Mouse (Mus musculus) hindbrain, embryonic 10.5 days (tissue): ENCODE measurements at regions not wholly inside any gene's neighbourhood (a gene's known extent, or its start where the extent isn't known, plus 50 kb on each side); places are given as distances from the start of the nearest gene placed in this dataset.

Source experiments
- DNase-seq: peaks from one replicate; pipeline ENCODE4 v3.0.0-alpha.2; 2017; ENCODE audit warnings: low spot score
- H3K27ac ChIP-seq: fragments of 300-500 bp; sonication (generic); 2 replicates; pipeline ENCODE4 v1.5.1; 2016; ENCODE audit warnings: mild to moderate bottlenecking, moderate library complexity
- H3K27me3 ChIP-seq: fragments of 300-500 bp; sonication (generic); 2 replicates; pipeline ENCODE4 v1.6.1; 2016; ENCODE audit warnings: mild to moderate bottlenecking; ENCODE audit not compliant: poor library complexity, insufficient read depth, severe bottlenecking
- H3K36me3 ChIP-seq: fragments of 300-500 bp; sonication (generic); 2 replicates; pipeline ENCODE4 v1.6.1; 2016; ENCODE audit warnings: mild to moderate bottlenecking, moderate library complexity
- H3K4me1 ChIP-seq: fragments of 300-500 bp; sonication (generic); replicated peaks from 2 replicates; pipeline ENCODE4 v1.6.1; 2016; ENCODE audit warnings: mild to moderate bottlenecking
- H3K4me3 ChIP-seq: fragments of 300-500 bp; sonication (generic); 2 replicates; pipeline ENCODE4 v1.5.1; 2016; ENCODE audit warnings: mild to moderate bottlenecking, moderate library complexity
- H3K9me3 ChIP-seq: fragments of 300-500 bp; sonication (generic); 2 replicates; pipeline ENCODE4 v1.6.1; 2016; ENCODE audit warnings: mild to moderate bottlenecking, moderate library complexity
- WGBS: fragments of 180-500 bp; shearing (Covaris S2); methylation state at CpG from one replicate; pipeline ENCODE4 v1.1.7; 2016; 5-methylcytosine and 5-hydroxymethylcytosine counted together

DNA sequence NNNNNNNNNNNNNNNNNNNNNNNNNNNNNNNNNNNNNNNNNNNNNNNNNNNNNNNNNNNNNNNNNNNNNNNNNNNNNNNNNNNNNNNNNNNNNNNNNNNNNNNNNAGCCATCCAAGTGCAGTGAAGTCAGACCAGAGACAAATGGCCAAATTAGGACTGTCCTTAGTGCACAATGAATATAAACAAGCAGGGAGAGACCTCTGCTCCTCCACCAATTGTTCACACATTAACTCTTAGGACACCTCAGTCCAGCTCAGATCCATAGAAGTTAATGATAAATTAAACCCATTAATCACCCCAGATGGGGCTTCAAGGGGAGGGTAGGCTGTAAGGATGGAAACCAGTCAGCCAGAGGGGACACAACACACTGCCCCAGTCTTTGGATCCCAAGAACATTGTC is 223.2 kb upstream of the Eef2kmt start:
- Histone ChIP-seq H3K4me1 (peaks cover 20% of the 10 kb centered on the region), H3K27me3 (peaks cover 2% of the 10 kb centered on the region; the same call in 1 of the 2 replicates), H3K4me3 (no peak overlapping the region), H3K9me3 (no peaks in the 10 kb centered on the region), H3K36me3 (no peaks in the 10 kb centered on the region), H3K27ac (no peak overlapping the region)
- DNase-seq = no peak

DNA sequence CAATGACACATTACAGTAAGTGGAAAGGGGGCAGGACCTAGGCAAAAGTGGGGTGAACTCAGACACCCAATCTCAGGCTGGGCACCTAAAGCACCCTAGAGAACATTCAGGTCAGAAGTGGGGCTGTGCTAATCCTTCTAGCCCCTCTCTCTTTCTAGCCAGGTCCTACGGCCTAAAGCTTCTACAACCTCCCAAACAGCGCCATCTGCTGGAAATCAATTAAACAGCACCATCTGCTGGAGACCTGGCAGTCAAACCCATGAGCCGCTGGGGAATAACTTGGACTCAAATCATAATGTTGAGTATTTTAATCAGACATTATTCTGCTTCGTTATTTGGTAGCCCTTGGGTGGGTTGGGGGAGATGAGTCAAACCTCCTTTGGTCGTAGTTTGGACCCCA is 215.5 kb upstream of the Eef2kmt start:
- Histone ChIP-seq H3K36me3 (no peaks in the 10 kb centered on the region), H3K4me3 (no peak overlapping the region), H3K27me3 (0 out of 2 replicates have a peak, but pooled peaks cover 7% of the 10 kb centered on the region), H3K9me3 (no peaks in the 10 kb centered on the region), H3K27ac (no peak overlapping the region), H3K4me1 (peaks cover 26% of the 10 kb centered on the region)
- WGBS = 19% methylated on average over 5 of the region's 5 CpGs
- DNase-seq = peak; percentile 63

DNA sequence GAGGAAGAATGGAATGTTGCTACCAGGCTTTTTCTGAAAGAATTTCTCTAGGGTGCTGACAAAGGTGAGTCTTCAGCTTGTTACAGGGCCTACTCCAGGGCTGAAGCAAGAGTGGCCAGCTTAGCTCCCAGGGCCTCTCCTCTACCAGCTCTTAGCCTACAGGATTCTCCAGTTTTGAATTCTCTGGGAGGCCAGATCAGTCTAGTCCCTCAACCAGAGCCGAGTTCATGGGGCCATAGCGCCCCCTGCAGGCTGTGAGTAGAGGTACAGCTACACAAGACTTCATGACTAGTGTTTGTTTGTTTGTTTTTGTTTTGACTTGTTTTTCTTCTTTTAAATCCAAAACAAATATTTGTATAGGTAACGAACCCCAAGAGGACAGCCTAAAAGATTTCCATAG is 211.8 kb upstream of the Eef2kmt start:
- H3K4me3 ChIP-seq = no peak overlapping the region
- peak; percentile 33 for DNase-seq
- H3K27me3 ChIP-seq = 0 out of 2 replicates have a peak, but pooled peaks cover 1% of the 10 kb centered on the region
- no peaks in the 10 kb centered on the region for H3K9me3 ChIP-seq
- no peak overlapping the region for H3K27ac ChIP-seq
- WGBS = 9% methylated on average over 3 of the region's 3 CpGs
- no peaks in the 10 kb centered on the region for H3K36me3 ChIP-seq
- 0 out of 2 replicates have a peak, but pooled peaks cover 5% of the 10 kb centered on the region for H3K4me1 ChIP-seq

DNA sequence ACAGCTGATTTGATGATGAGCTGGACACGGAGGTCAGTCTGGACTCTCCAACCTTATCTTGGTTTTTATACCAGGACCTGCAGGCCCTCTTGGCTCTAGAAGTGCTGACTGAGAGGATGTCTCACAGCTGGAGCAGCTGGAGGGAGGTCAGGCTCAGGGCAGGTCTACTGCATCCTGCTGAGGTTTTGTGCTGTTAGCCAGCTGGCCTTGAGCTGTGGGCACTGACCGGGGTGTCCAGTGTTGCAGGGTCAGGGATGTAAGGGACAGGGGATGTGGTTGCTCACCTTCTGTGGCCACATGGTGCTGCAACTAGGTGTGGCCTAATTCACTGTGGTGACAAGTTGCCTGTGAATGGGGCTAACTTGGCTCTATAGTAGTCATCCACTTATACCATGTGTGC is 211.0 kb upstream of the Eef2kmt start:
- WGBS = 61% methylated on average over 2 of the region's 2 CpGs
- no peak for DNase-seq
- Histone ChIP-seq H3K27ac (no peak overlapping the region), H3K4me1 (0 out of 2 replicates have a peak, but pooled peaks cover 5% of the 10 kb centered on the region), H3K4me3 (no peak overlapping the region), H3K27me3 (no peaks in the 10 kb centered on the region), H3K36me3 (no peaks in the 10 kb centered on the region), H3K9me3 (no peaks in the 10 kb centered on the region)

DNA sequence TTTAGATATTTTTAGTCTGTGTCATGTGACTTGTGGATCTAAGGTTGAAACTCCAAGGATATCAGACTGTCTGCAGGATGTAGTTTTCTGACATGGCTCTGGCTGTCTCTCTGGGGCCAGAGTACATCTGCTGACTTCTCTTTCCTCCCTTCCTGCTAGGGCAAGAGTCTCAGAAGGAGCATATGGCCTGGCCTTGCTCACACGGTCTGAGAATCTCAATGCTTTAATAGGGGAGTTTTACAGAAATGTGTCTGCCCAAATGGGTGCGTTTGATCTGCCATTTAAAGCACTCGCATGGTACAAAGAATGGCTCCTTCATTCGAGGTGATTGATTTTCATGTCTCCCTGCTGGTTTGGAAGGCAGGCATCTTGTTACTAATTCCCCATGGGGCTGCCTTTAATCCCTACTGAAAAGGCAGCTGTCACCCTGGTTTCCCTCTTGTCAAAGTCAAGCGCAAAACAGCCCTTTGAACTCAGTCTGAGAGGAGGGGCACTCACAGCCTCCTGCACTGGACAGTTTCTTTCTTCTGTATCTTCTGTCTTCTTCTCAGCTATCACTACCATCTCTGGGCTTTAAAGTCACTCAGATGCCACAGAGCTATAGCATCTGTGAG is 199.7 kb upstream of the Eef2kmt start:
- H3K4me1 ChIP-seq = peaks cover 34% of the 10 kb centered on the region
- peak; percentile 26 for DNase-seq
- peaks cover 14% of the 10 kb centered on the region for H3K27me3 ChIP-seq
- WGBS = under 1% methylated on average over 5 of the region's 5 CpGs
- no peak overlapping the region for H3K4me3 ChIP-seq
- peak overlapping the region; percentile 41; the same call in 1 of the 2 replicates for H3K27ac ChIP-seq
- no peaks in the 10 kb centered on the region for H3K9me3 ChIP-seq
- H3K36me3 ChIP-seq = no peaks in the 10 kb centered on the region

DNA sequence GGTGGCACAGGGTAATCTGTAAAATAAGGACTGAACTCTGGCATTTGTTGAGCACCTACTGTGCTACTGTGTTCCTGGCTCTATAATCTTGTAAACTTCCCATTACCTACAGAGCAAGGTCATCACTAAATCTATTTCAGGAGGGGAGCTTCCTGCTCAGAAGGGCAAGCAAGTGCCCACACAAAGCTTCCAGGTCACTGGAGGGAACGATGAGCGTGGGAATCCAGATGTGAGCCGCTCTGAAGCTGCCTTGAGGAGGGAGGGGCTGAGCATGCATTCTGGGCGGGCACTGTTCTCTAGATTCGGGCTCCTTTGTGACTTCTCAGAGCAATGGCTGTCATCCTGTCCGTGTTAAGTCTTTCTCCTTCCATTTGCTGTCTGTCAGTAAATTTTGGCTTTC is 198.5 kb upstream of the Eef2kmt start:
- Histone ChIP-seq H3K36me3 (no peaks in the 10 kb centered on the region), H3K27ac (peak overlapping the region; percentile 64; the same call in 1 of the 2 replicates), H3K9me3 (no peaks in the 10 kb centered on the region), H3K4me1 (peaks cover 27% of the 10 kb centered on the region), H3K27me3 (peaks cover 14% of the 10 kb centered on the region), H3K4me3 (no peak overlapping the region)
- no peak for DNase-seq
- 17% methylated on average over 6 of the region's 6 CpGs for WGBS

DNA sequence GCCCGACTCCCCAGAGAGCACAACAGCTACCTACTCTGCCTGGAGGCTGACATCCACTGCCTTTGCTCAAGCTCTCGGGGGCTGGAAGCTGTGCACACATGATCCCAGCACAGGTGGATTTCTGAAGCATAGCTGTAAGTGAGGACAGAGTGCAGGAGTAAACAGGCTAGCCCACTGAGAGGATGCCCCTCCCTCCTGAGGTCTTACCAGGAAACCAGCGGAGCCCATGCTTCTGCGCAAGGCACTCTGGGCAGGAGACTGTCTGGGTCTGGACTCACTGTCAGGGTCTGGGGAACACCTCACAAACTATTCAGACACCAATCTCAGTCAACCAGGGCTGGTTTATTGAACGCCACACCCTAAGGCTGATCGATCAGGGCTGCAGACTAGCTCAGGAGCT is 197.2 kb upstream of the Eef2kmt start:
- H3K4me1 ChIP-seq = peaks cover 27% of the 10 kb centered on the region
- no peak overlapping the region; the same call in 1 of the 2 replicates for H3K27ac ChIP-seq
- no peaks in the 10 kb centered on the region for H3K9me3 ChIP-seq
- peaks cover 14% of the 10 kb centered on the region for H3K27me3 ChIP-seq
- WGBS = 79% methylated on average over 6 of the region's 6 CpGs
- no peak for DNase-seq
- no peaks in the 10 kb centered on the region for H3K36me3 ChIP-seq
- H3K4me3 ChIP-seq = no peak overlapping the region

DNA sequence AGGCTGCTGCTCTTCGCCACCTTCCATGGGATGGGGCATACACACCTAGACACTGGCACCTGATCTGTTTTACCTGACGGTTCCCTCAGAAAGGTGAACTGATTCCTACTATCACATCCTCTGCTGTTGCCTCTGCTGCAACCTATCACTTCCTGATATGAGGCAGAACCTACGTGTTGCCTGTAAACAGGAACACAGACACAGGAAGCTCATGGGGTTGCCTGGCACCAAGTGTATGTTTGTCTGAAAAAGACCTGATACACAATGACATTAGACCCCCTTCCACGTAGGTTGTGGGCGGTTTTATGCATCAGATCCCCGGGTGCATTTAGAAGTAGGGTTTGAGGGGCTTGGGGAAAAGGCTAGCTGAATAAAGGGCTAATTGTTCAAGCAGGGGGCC is 190.0 kb upstream of the Eef2kmt start:
- WGBS = 71% methylated on average over 6 of the region's 6 CpGs
- Histone ChIP-seq H3K27ac (no peak overlapping the region), H3K9me3 (no peaks in the 10 kb centered on the region), H3K4me1 (0 out of 2 replicates have a peak, but pooled peaks cover 3% of the 10 kb centered on the region), H3K36me3 (no peaks in the 10 kb centered on the region), H3K27me3 (no peaks in the 10 kb centered on the region), H3K4me3 (no peak overlapping the region)
- DNase-seq = no peak

DNA sequence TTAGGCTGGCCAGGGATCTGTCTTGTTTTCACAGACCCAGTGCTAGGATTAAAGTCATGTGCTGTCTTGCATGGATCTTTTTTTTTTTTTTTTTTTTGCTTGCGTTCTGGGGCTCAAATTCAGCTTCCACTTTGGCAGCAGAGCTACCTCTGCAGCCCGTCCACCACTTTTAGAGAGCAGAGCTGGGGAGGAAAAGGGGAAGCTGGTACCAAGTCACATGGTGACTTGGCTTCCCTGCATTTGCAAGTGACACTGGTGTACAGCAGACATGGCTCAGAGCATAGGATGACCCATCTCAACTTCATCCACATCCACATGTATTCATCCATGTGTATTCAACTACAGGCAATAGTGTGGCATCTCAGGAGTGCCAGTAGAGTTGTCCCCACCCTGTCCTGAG is 189.0 kb upstream of the Eef2kmt start:
- Histone ChIP-seq H3K36me3 (no peaks in the 10 kb centered on the region), H3K4me3 (no peak overlapping the region), H3K27ac (no peak overlapping the region), H3K4me1 (0 out of 2 replicates have a peak, but pooled peaks cover 3% of the 10 kb centered on the region), H3K27me3 (no peaks in the 10 kb centered on the region), H3K9me3 (no peaks in the 10 kb centered on the region)
- no peak for DNase-seq
- 73% methylated on average over 2 of the region's 2 CpGs for WGBS

DNA sequence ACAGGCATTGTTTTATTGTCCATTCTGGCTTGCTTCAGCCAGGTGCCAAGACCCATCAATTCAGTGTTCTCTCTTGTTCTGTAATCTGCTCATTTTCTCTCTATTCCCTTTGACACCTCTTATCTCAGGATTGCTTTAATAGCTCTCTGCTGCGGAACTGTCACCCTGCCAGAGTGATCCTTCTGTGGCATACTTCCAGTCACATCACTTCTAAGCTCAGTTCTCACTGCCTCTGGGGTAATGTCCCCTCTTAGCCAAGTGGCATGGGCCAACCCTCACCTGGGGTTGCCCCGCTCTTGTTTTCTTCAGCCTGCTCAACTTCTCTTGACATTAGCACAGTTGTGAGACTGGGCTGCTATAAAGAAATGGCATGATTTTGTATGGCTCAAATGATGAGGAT is 183.9 kb upstream of the Eef2kmt start:
- Histone ChIP-seq H3K4me3 (no peak overlapping the region), H3K9me3 (no peaks in the 10 kb centered on the region), H3K27me3 (no peaks in the 10 kb centered on the region), H3K36me3 (no peaks in the 10 kb centered on the region), H3K27ac (no peak overlapping the region), H3K4me1 (0 out of 2 replicates have a peak, but pooled peaks cover 3% of the 10 kb centered on the region)
- 92% methylated on average over 2 of the region's 2 CpGs for WGBS
- no peak for DNase-seq

DNA sequence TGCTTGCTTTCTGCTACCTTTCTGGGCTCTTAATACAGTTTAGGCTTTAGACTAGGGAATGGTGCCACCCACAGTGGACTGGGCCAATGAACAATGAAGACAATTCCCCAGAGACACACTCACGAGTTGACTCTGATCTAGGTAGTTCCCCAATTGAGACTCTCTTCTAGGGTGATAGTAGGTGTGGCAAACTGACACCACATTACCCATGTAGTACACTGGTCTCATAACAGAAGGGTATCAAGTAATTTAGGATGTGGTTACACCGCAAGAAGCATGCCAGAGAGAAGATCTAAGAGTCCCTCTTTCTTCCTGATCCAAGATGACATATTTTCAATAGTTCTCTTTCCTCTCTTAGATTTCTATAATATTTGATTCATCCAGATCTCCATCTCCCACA is 182.6 kb upstream of the Eef2kmt start:
- DNase-seq = no peak
- no peaks in the 10 kb centered on the region for H3K9me3 ChIP-seq
- no peak overlapping the region for H3K27ac ChIP-seq
- no peaks in the 10 kb centered on the region for H3K36me3 ChIP-seq
- WGBS = 84% methylated on average over 2 of the region's 2 CpGs
- H3K4me3 ChIP-seq = no peak overlapping the region
- no peaks in the 10 kb centered on the region for H3K4me1 ChIP-seq
- H3K27me3 ChIP-seq = no peaks in the 10 kb centered on the region

DNA sequence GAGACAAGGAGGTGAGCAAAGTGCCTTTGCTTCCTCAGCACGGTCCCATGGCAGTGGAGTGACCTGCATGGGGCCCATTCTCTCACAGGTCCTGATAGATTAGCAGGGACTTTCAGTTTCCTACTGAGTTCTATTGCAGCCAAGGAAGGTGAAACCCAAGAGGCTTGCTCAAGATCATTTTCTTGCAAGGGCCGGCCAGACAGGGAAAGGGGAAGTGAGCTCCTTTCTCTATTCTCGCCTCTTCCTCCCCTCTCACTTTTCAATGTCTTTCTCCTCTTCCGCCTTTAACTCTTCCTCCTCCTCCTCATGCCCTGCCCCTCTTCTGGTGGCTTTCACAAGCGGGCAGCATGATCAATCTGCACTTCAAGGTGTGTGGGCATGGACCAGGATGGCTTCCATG is 175.9 kb upstream of the Eef2kmt start:
- no peak for DNase-seq
- Histone ChIP-seq H3K4me1 (no peaks in the 10 kb centered on the region), H3K9me3 (no peaks in the 10 kb centered on the region), H3K27me3 (no peaks in the 10 kb centered on the region), H3K4me3 (no peak overlapping the region), H3K36me3 (no peaks in the 10 kb centered on the region), H3K27ac (no peak overlapping the region)
- WGBS = 85% methylated on average over 5 of the region's 5 CpGs

DNA sequence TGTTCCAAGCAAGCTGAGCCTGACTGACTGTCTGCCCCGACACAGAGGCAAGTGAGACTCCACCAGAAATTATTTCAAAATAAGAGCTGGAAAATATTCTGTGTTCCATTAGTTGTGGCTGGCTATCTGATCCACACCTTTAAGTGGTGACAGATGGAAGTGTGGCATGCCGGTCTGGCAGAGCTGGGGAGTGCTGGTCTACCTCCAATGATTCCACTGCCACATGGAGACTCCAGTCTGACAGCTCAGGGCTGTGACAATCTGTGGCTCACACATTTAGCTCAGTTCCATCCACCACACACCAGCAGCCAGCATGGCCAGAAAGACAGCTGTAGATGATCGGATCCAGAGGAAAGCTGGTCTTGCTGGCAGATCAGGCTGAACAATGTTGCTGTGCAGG is 175.3 kb upstream of the Eef2kmt start:
- no peaks in the 10 kb centered on the region for H3K36me3 ChIP-seq
- H3K4me3 ChIP-seq = no peak overlapping the region
- no peaks in the 10 kb centered on the region for H3K27me3 ChIP-seq
- 88% methylated on average over 3 of the region's 3 CpGs for WGBS
- no peaks in the 10 kb centered on the region for H3K4me1 ChIP-seq
- no peak for DNase-seq
- H3K27ac ChIP-seq = no peak overlapping the region
- no peaks in the 10 kb centered on the region for H3K9me3 ChIP-seq

DNA sequence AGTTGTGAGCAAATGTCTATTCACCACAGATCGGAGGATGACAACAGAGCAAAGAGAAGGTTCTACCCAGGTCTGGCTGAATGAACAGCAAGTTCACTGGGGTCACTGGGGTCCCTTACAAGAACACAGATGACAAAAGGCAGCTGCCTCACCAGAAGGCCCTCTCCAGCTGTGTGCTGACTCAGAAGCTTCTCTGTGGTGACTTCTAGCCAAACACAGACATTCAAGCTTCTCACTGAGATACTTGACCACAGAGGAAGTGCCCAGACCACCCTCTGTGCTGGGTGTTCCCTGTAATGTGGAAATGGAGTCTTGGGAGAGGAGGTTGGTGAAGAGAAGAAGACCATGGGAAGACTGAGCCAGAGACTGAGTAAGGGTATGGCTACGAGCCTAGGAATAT is 173.7 kb upstream of the Eef2kmt start:
- no peaks in the 10 kb centered on the region for H3K4me1 ChIP-seq
- no peak for DNase-seq
- 66% methylated on average over 2 of the region's 2 CpGs for WGBS
- H3K27ac ChIP-seq = no peak overlapping the region
- H3K27me3 ChIP-seq = no peaks in the 10 kb centered on the region
- no peaks in the 10 kb centered on the region for H3K36me3 ChIP-seq
- no peak overlapping the region for H3K4me3 ChIP-seq
- no peaks in the 10 kb centered on the region for H3K9me3 ChIP-seq
